Mouse (Mus musculus) spleen, adult 2 months (tissue): ENCODE data around the gene Chchd10.

Experiments
- CTCF ChIP-seq: fragments of 200-500 bp; IDR thresholded peaks from 2 replicates; pipeline ENCODE4 v1.5.1; 2011; ENCODE audit warnings: mild to moderate bottlenecking, inconsistent platforms; ENCODE audit not compliant: insufficient read depth, insufficient read length, insufficient replicate concordance; ENCODE audit errors: extremely low read depth
- POLR2A ChIP-seq: fragments of 200-500 bp; IDR thresholded peaks from 2 replicates; pipeline ENCODE4 v1.6.1; 2011; ENCODE audit warnings: low read depth, low read length, inconsistent platforms

GRCm38 (mm10) chr10:75942736-75943477, 10.0 kb downstream of the Chchd10 start, which contains the start of gene Vpreb3:
- TF ChIP-seq CTCF: no peak
- TF ChIP-seq POLR2A: no peak
